Mouse (Mus musculus): ENCODE data around the gene Med15.

GRCm38 (mm10) chr16:17729974-17730373, 2.7 kb downstream of the Med15 start:
- TF ChIP-seq CTCF (IDR thresholded peaks at IDR 0.05; ENCODE audit: low read depth) = peak; percentile 62
- no peak for TF ChIP-seq EP300 (optimal IDR thresholded peaks at IDR 0.05)

Measured in stomach, postnatal 0 days (tissue).